In genomic region chr5:147945000-147945666, GRCm38 (mm10) we compare ENCODE assay signal across 8 mouse cellular contexts. TPM values are rescaled to one million over a fixed set of nuclear protein-coding genes. Genes with fewer than 3 reads are reported as not detected.
A peak's percentile ranks its signal among the peaks of the same experiment; 100 is the strongest.
DNase-seq lines count a peak whose midpoint lies in the region; ATAC-seq lines count a peak whose summit lies in the region.

No protein-coding gene starts in this region.

- no peak overlapping the region for H3K4me2 ChIP-seq in neural tube, embryonic 11.5 days (ENCODE audit: low read depth)

- no peak overlapping the region for H3K27ac ChIP-seq in neural tube, embryonic 11.5 days (ENCODE audit: low read depth, low read length)

- H3K9me3 ChIP-seq in neural tube, embryonic 11.5 days (ENCODE audit: control insufficient read depth, low read length) = no peaks in the 10 kb centered on the region

- no peaks in the 10 kb centered on the region for H3K27me3 ChIP-seq in neural tube, embryonic 11.5 days (ENCODE audit: control insufficient read depth, insufficient read depth, low read length)

- DNase-seq in frontal cortex, postnatal 36 days (ENCODE audit: low spot score in 2 of 2) = peak; percentile 16 to 18
- no peak for DNase-seq in frontal cortex, postnatal 14 days (ENCODE audit: low spot score in 2 of 2)
- DNase-seq in neural tube, embryonic 11.5 days (ENCODE audit: low spot score) = peak; percentile 36
- no peak for DNase-seq in neural tube, embryonic 10.5 days (ENCODE audit: extremely low spot score, low spot score)
- DNase-seq in embryo, embryonic 11 days = peak; percentile 66
- DNase-seq in c-Kit-positive CD71-positive TER-119-positive erythroid progenitor cells, embryonic 14.5 days (ENCODE audit: low spot score) = no peak
- no peak for DNase-seq in layer of hippocampus, postnatal 36 days

- no peaks in the 10 kb centered on the region for H3K36me3 ChIP-seq in neural tube, embryonic 11.5 days (ENCODE audit: control insufficient read depth, insufficient read depth, low read length)

- H3K9ac ChIP-seq in neural tube, embryonic 11.5 days (ENCODE audit: low read length) = no peak overlapping the region

- no peak overlapping the region for H3K4me3 ChIP-seq in neural tube, embryonic 11.5 days (ENCODE audit: low read depth, low read length)

- no peaks in the 10 kb centered on the region for H3K4me1 ChIP-seq in neural tube, embryonic 11.5 days (ENCODE audit: control insufficient read depth, insufficient read depth, low read length)

- WGBS in neural tube, embryonic 11.5 days = 43% methylated on average over 5 of the region's 5 CpGs

- no peak for ATAC-seq in neural tube, embryonic 11.5 days (ENCODE audit: insufficient read depth, low FRiP score, low TSS enrichment)
- peak; percentile 89 for ATAC-seq in megakaryocyte progenitor cell, adult 5-6 weeks (replicated peaks; ENCODE audit: poor library complexity)

RNA-seq across cellular contexts. Expression of gene Mtus2, which starts 12.0 kb away (rescaled TPM):
- 25.2 and 27.5 TPM in 2 replicates for polyA plus RNA-seq in neural tube, embryonic 11.5 days (2014; fragmentation: Nextera tagmentation; extraction: Ambion mirVana)
- 0.62 and 2.8 TPM in 2 replicates for total RNA-seq in megakaryocyte progenitor cell, adult 5-6 weeks (2015)
- total RNA-seq in megakaryocyte progenitor cell, adult 5-6 weeks (2017) = 0.51 and 3.7 TPM in 2 replicates
- total RNA-seq in layer of hippocampus, postnatal 36 days (2021) = 10 to 100 TPM; 31.4 to 32.1 TPM

RNA-seq across cellular contexts. Expression of gene Slc46a3, which starts 50.5 kb away (rescaled TPM):
- polyA plus RNA-seq in neural tube, embryonic 11.5 days (2014; fragmentation: Nextera tagmentation; extraction: Ambion mirVana) = 3.0 and 4.0 TPM in 2 replicates
- total RNA-seq in megakaryocyte progenitor cell, adult 5-6 weeks (2015) = 3.9 and 4.5 TPM in 2 replicates
- 1.6 and 3.9 TPM in 2 replicates for total RNA-seq in megakaryocyte progenitor cell, adult 5-6 weeks (2017)
- 1 to 10 TPM; 6.7 to 7.8 TPM for total RNA-seq in layer of hippocampus, postnatal 36 days (2021)

Comparison
In these comparisons a context has a peak if more than half of its experiments do, and no peak if none do; other contexts are left out.
1. DNase-seq: peak in frontal cortex, postnatal 36 days (2 of 2), neural tube, embryonic 11.5 days (single experiment) and embryo, embryonic 11 days (single experiment); none in frontal cortex, postnatal 14 days (0 of 2), neural tube, embryonic 10.5 days (single experiment), c-Kit-positive CD71-positive TER-119-positive erythroid progenitor cells, embryonic 14.5 days (single experiment) and layer of hippocampus, postnatal 36 days (0 of 2).
2. RNA of gene Mtus2, which starts 12.0 kb away (total RNA-seq): 31.4 to 32.1 TPM in layer of hippocampus, postnatal 36 days; 0.51 to 3.7 TPM in megakaryocyte progenitor cell, adult 5-6 weeks; every median in the first group is over 4 times any median in the second.